Mouse (Mus musculus): ENCODE measurements around the gene Atox1.

Atox1 gene

DNA sequence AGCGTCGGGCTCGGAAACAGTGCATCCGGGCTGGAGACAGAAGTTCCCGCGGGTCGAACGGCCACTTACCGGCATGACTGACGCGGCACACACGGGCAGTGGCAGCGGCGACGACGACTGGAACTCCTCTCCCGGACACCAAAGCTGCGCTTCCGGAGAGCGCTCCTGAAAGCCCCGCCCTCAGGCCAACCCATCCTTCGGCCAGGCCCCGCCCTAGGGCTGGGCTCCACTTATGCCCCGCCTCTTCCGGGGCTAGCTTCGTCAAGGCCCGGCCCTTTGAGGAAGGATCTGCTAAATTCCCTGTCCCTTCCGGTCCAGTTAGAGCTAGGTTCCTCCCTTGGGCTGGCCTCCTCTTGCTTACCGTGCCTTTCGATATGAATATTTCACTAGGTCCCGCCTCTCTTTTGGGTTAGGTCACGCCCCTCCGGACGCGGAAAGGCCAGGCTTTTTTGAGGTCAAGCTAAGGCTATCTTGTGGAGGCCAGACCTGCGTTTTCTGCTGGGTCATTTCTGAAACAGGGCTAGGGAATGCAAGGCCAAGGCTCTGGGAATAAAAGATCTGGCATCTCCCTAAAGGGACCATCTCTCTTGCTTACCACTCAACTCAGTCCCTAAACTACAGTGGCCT is at the start of gene Atox1:
TSS of gene Atox1 (minus strand) at position 221 of the 627 bp plus-strand sequence.
- peak; percentile 99 for DNase-seq

DNA sequence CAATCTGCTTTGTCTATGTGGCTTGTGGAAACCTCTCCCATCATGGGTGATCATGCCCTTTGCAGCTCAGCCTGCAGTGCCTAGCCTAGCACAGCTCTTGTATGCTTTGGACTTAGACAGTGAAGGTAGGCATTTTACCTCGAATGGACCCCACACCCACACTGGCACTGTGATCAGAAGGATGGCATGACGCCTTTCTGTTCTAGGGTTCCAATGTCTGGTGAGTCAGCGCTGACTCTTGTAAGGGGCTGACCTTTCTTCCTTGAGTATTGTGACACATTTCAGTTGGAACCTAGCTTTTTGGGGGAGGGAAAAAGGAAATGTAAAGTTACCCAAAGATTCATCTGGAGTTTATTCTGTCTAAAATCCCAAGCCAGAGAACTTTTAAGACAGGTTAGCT is 44.4 kb upstream of the Atox1 start:
- DNase-seq, result no peak

DNA sequence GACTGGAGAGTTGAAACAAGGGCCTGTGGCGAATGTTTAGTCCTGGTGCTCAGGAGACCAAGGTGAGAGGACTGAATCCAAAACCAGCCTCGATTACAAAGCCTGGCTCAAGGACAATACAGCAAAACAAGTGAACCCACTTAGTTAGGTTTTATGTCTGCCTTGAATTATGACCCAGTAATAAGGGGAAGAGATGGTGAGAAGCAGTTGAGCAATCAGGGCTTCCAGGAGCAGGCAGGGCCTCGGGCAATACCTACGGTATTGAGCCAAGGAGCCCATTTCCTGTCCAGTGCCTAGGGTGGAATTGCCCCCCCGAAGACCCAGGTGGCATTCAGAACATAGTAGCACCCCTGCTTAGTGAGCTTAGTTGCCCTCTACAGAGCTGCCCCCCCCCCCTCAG is 41.8 kb upstream of the Atox1 start:
- no peak for DNase-seq

DNA sequence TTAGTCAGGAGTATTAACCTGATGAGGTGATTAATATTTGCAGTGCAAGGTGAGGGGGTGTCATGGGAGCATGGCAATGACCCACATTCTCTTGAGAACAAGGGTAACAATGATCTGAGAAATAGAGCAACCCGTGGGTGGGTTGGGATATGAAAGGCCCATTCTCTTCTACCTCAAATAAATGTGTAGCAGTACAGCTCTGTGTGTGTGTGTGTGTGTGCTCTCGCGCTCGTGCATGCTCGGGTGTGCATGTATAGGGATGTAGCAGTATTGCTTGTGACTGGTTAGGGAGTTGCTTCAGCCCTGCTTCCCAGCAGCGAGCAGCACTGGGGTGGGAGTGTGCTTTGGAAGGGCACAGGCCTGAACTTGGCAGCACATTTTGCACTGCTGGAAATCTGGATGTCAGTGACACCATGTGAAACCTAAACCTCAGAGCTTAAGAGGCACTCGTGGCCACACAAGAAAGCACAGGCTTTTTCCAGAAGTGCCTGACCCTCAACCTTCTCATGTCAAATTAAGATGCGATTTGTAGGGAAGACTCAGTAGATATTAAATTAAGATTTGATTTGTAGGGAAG is 41.0 kb upstream of the Atox1 start:
- no peak for DNase-seq

DNA sequence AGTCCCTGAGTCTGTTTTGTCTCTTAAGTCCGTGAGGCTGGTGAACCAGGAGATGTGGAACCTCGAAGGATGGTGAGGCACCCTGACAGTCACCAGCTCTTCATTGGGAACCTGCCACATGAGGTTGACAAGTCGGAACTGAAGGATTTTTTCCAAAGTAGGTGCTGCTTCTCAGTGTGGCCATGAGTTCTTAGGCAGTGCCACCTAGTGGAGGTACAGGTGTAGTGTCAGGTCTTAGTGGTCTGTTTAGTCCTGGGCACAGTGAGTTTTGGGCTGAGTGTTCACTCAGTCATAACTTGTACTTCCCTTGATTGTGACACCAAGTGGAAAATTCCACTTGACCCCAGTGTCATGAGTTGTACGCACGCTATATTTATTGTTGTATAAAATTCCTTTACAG is 36.8 kb upstream of the Atox1 start:
- DNase-seq, result peak; percentile 36

DNA sequence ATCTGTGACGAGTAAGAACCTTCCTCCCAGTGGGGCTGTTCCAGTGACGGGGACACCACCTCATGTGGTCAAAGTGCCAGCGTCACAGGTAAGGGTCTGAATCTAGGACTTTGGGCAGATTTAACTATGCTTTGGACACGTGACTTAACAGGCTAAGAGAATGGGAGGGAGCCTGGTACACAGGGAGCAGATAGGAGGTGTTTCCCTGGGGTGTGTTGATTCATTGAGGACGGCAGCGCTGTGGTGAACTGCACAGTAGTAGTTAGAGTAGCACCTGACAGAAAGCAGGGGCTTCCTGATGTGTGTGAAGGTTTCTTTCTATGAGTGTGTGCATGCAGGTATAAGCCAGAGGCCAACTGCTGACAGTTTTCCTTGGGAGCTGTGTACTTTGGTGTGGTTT is 35.1 kb upstream of the Atox1 start:
- DNase-seq, result no peak

DNA sequence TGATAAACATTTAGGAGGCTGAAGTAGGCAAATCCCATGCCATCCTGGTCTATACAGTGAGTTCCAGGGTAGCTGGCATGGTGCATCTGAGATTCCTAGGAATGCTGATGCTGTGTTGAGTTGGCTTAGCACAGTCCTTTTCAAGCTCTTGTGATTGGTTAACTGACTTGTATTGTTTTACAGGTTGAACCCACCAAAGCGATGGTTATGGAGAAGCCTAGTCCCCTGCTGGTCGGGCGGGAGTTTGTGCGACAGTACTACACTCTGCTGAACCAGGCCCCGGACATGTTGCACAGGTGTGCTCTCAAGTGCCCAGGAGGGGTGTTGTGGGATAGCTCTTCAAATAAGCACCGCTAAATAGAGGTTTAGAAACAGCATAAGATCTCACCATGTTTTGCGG is 24.4 kb upstream of the Atox1 start:
- DNase-seq, result no peak

DNA sequence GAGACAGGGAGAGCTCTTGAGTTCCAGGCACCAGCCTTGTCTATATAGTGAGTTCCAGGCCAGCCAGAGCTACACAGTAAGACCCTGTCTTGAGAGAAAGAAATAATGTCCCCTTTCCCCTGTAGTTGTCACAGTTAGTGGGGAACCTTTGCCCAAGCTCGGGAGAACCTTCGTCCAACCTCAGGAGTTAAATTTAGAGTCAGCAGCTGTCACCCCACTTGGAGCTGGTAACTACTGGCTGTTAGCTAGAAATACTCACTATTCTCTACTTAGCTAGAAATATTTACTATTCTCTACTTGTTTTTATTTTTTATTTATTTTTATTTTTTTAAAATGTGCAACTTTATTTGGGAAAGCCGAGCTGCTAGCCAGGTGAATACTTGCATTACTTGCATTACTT is 12.2 kb upstream of the Atox1 start:
- no peak for DNase-seq

DNA sequence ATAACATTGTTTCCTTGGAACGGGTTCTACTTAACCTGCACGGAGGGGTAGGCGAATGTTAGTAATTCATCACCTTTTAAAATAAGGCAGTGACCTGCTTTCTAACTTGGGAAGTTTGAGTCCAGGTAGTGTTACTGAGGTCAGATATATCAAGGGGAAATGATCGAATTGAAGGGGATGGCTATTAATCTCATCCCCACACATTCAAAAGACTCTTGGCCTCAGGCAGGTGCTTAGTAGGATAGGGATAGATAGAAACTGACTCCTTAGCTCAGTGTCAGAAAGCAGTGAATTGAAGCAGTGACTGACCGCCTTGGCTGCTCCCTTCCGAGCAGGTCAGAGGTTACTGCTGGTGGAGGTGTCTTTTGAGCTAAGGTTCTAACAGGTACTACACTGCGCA is 10.4 kb upstream of the Atox1 start:
- DNase-seq, result no peak

DNA sequence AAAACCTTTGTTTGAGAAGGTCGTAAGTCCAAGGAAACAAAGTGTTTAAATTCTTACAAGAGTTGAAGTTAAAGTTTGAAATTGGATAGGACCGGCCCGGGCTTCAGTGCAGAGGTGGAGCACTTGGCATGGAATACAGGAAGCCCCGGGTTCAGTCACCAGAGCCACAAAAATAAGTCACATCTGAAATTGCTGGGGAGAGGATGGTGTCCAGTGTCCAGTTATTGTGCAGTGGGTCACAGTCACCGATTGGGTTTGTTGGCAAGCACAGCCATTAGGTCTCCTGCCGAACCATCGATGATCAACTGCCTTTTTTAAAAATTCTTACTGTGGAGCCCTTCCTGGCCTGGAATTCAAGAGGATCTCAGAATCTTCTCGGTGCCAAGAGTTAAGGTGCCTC is 9.7 kb upstream of the Atox1 start:
- DNase-seq, result peak; percentile 48

DNA sequence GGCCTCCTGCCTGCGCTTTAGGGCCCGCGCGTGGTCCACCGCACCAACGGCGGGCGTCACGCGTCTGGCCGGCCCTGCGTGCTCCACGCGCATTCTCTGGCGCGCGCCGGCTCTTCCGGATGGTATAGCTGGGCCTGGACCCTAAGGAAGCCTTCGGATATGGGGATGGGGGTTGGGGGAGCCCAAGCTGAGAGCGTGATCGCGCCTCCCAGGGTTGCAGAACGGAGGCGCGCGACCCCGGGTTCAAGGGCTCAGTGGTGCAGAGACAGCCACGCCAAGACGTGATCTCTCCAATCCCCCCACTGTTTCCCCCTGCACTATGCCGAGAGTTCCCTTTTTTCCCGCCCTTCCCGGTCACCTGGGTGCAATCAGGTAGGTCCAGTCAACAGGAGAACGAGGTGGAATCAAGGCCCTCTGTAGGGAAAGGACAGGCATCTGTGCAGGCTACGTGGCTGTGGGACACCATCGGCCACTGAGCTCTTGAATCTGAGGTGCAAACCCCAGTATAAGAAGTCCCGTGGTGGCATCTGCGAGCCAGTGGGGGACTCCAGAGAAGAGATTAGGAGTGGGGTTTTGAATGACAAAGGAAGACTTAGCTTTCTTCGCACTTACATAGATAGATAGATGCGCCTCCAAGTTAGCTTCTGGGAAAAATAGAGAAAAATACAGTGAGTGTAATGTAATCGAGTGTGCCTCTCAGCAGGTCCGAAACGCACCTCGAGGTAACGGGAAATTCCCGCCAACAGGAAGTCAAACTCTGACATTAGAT is 9.1 kb upstream of the Atox1 start:
- DNase-seq, result peak; percentile 40

DNA sequence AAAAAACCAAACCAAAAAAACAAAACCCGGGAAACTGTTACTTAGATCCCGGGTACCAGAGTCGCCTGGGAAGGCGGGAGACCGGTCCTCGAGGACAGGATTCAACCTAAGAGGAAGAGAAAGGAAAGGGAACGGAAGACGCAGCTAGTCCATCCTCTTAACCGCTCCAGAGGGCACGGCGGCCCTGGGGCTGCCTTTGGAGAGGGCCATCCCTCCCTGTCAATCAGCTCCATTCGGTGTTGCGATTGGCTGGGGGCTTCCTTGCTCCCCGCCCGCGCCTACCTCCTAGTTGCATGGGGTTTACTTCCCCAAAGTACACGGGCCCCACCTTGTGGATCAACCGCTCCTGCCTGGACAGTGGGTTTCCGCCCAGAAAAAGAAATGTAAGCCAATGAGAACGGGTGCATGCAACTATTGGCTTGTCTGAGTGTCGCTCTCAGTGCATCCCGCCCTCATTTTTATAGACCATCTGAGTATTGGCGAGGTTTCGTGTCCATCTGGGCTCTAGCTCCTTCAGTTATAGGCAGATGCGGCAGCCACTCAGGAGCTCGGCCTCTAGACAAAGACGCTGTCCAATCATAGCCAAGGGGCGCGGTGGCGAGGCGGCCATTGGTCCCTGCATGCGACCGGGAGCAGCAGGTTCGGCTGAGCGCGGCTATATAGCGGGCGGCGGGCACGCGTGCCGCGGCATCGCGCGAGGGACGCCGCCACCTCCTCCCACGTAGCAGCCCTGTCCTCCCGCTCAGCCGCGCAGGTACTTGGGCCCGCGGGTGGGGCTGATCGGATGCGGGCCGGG is 8.2 kb upstream of the Atox1 start, which contains the start of gene G3bp1:
TSS of gene G3bp1 (plus strand) at position 638 of the 796 bp plus-strand sequence.
- peak; percentile 100 for DNase-seq

DNA sequence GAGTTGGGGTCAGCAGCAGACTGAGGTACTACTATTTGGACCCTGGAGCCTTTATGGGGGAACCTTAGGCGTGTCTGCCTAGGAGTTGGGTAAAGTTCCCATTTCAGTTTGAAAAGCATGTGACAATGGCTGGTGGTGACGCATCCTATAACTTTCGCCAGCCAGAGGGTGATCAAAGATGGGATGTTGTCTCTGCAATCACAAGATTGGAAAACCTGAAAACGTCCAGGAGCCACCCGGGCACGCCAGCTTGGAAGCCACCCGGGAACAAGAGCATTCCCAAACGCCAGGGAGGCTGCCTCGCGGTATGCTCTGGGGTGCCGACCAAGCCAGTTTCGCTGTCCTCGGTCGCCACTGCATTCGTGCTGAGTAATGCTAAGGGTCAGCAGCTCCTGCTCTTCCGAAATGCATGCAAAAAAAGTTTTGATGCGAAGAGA is 7.6 kb upstream of the Atox1 start:
- DNase-seq, result no peak

DNA sequence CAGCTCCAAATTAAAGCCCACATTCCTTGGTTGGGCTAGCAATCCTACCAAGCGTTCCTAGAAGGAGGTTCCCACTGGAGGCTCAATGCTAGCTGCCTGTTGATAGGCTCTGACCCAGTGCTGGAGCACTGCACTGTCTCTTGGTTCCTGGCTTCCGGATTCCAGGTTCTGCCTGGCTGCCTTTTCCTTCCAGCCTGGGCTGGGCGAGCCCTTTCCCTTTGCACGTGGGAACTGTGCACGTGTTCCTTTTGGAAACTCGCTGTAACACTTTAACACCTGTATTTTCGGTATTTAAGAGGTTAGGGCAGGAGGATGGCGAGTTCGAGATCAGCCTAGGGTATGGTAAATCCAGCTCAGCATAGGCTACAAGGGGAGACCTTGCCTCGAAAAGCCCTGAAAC is 7.0 kb upstream of the Atox1 start:
- DNase-seq, result peak; percentile 93

DNA sequence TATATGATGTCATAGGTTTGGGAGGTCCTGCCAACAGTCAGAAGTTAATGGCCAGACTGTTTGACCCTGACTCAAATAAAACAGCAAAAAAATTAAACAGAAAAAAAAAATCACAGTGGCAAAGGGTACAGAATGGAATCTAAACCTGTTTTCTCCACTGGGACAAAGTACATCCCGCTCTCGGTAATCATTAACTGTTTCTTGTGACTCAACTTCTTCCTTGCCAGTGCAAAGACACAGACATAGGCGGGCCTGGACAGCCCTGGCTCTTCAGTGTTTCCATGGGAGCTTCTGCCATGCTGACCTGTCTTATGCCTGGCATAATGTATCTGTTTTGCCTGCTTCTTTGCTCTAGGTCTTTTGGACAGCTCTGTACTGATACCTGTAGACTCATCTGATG is 4.1 kb upstream of the Atox1 start:
- peak; percentile 72 for DNase-seq

DNA sequence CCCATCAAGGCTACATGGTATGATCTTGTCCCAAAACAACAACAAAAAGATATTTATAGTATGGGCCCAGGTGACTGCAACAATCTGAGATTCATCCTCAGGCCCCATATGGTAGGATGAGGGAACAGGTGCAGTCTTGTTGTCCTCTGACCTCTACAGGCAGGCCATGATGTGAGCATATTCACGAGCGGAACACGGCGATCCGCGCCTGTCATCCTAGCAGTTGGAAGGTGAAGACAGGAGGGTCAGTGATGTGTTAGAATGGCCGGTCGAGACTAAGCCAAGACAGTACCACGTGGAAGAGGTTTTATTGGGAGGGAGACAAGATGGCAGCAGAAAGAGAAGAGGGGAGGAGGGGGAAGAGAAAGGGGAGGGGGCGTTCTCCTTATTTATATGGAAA is 3.7 kb upstream of the Atox1 start:
- DNase-seq, result peak; percentile 39

DNA sequence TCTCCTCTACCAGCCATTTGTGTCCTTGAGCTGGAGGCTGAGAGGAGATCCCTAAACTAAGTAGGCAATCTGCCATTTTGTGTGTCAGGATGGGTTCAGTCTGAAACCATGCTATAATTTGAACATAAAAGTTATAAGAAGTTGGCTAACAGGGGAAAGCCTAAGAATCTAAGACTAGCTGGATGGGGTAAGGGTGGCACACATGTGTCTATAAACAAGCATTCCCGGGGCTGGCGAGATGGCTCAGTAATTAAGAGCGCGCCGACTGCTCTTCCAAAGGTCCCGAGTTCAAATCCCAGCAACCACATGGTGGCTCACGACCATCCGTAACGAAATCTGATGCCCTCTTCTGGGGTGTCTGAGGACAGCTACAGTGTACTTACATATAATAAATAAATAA is 1.1 kb upstream of the Atox1 start:
- DNase-seq, result no peak

DNA sequence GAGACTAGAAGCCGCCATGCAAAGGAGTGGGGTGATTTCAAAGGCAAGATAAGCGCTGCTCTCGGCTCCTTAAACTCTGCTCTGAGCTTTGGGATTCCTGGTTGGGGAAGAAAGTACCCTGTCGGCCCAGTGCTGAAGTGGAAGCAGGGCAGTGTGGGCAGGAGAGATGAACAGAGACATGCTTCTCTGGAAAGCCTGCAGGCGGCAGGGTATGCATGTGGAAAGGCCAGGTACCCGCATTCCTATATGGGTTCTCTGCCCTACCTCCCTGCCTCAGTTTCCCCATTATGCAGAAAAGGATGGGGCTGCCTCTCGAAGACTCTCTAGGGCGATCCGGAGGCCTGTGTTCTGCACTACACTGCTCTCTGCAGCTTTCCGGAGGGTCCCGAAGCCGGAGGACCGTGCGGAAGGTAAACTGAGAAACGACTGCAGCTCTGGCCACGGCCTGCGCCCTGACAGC is 450 bp downstream of the Atox1 start:
- DNase-seq, result no peak

DNA sequence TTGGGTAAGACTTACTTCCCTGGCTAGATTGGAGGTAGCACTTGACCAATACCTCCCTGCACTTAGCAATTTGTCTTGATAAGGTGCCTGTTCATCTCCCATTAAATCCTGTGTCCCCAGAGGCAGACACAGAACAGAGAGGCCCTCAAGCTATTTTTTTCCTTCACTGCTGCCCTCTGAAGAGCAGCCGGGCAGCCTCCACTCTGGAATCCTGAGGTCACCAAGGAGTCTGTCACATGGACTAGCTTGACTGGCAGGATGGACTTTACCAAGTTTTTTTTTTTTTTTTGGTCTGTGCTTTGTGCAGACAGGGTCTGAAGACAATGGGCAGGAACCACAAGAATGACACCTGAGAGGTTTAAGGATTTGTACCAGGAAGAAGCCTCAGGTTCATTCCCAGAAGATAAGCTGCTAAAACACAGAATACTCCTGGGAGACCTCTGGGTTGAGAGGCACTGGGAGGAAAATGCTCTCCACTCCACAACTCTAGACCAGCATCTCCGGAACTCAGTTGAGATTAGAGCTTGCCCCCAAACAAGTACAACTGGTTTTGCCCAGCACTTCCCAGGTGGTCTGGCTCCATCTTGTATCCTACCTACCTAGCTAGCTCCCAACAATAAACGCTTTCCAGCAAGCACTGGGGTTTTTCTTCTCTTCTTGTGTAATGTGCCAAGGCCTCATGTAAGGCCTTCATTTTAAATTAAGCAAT is 1.0 kb downstream of the Atox1 start:
- peak; percentile 25 for DNase-seq

DNA sequence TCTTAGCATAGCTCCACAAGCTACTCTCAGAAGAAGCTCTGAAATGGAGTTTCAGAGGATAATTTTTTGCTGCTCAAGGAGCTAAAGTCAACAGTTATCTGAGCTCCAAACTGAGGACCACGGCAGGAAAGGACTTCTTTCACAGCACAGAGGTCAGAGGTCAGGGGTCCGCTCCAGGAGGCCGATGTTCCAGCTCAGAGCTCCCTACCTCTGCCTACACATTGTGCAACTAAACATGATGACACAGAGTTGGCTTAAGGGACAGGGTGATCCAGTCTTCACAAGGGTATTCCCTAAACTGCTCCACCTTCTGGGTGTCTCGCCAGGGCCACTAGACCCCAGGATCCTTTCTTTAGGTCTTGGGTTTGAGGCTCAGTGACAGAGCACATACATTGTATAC is 2.5 kb downstream of the Atox1 start:
- peak; percentile 28 for DNase-seq

DNA sequence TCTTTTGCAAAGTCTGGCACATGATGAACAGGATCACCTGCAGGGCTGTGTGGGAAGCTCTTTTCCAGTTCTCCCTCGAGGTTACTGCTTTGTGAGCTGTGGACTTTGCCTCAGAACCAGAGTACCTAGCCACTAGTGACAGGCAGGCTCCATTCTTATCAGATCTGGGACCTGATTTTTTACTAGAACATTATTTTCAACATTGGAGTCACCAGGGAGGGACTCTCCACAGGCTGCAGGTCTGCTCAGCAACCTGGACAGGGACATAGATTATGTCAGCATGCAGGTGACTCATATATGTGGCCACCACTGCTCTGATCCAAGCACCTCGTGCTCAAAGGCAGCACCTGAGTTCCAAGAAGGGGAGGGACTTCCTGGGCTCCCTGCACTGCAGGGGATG is 5.9 kb downstream of the Atox1 start:
- DNase-seq, result no peak

DNA sequence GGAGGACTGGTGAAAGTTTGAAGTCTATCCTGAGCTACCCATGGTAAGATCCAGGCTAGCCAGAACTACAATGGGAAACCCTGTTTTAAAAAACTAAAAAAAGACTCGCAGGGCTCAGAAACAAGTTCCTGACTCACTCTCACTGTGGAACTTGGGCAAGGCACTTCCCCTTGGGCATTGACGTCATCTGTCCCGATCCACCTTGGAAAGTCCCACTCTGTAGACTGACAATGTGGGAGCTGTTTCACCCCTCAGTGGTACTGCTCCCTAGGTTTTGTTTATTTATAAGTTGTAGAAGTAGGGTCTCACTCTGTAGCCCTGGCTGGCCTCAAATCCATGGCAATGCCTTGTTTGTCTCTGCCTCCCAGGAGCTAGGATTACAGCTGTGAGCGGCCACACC is 7.4 kb downstream of the Atox1 start:
- DNase-seq, result peak; percentile 35

DNA sequence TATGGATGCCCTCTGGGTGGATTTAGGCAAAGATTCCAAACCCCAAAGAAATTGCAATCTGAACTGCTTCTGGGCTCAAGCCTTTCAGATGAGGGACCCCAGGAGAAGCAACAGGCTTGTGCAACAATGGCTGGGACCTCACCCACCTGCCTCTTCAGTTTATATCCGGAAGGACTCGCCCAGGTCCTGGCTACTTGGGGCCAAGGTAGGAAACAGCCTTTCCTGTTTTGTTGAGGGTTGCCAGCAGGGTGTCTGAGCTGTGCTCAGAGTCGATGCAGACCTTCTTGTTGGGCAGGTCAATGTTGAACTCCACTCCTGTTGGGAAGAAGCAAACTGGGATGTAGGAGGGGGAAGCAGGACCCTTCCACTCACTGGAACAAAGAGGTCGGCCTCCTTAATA is 10.7 kb downstream of the Atox1 start:
- no peak for DNase-seq

All from kidney, adult 11 months (tissue).